Mouse (Mus musculus): Measurements from ENCODE around the gene Mefv. TPM values are rescaled to one million over a fixed set of nuclear protein-coding genes. Genes with fewer than 3 reads are reported as not detected.
"Not testable (repeated sequence)": the region's sequence is repeated elsewhere in the genome, so short reads cannot be mapped to it uniquely, and the experiment has no call there.

Mefv gene
- polyA plus RNA-seq, 1 experiment from 2014 or later = not detected

- H3K27me3 ChIP-seq (replicated peaks; ENCODE audit: control insufficient read depth, insufficient read depth, low read length) = no peaks in the 10 kb centered on the region
- no peak overlapping the region for H3K9ac ChIP-seq (replicated peaks; ENCODE audit: low read depth, low read length)
- no peaks in the 10 kb centered on the region for H3K9me3 ChIP-seq (ENCODE audit: control insufficient read depth, low read length)
- no peak overlapping the region for H3K4me2 ChIP-seq (ENCODE audit: low read length)
- H3K4me3 ChIP-seq (replicated peaks; ENCODE audit: low read length) = no peak overlapping the region
- no peak for ATAC-seq
- no peaks in the 10 kb centered on the region for H3K36me3 ChIP-seq (ENCODE audit: control insufficient read depth, insufficient read depth)
- no peaks in the 10 kb centered on the region for H3K4me1 ChIP-seq (replicated peaks; ENCODE audit: control insufficient read depth, insufficient read depth, low read length)
- WGBS = 87% methylated on average over 3 of the region's 3 CpGs
- H3K27ac ChIP-seq (ENCODE audit: low read length) = no peak overlapping the region
Observed at GRCm38 (mm10) chr16:3723231-3723630, 5.3 kb upstream of the Mefv start.

- WGBS = 95% methylated on average over 2 of the region's 2 CpGs
- H3K36me3 ChIP-seq (ENCODE audit: control insufficient read depth, insufficient read depth) = no peaks in the 10 kb centered on the region
Observed at GRCm38 (mm10) chr16:3714731-3715130, 3.2 kb downstream of the Mefv start.

GRCm38 (mm10) chr16:3706680-3707079 is 11.2 kb downstream of the Mefv start:
- no peak overlapping the region for H3K4me3 ChIP-seq (replicated peaks; ENCODE audit: low read length)
- H3K27ac ChIP-seq (ENCODE audit: low read length) = no peak overlapping the region
- H3K4me1 ChIP-seq (replicated peaks; ENCODE audit: control insufficient read depth, insufficient read depth, low read length) = no peaks in the 10 kb centered on the region
- no peak overlapping the region for H3K4me2 ChIP-seq (ENCODE audit: low read length)
- no peak for ATAC-seq
- no peaks in the 10 kb centered on the region for H3K27me3 ChIP-seq (replicated peaks; ENCODE audit: control insufficient read depth, insufficient read depth, low read length)
- 92% methylated on average over 6 of the region's 6 CpGs for WGBS
- H3K36me3 ChIP-seq (ENCODE audit: control insufficient read depth, insufficient read depth) = no peaks in the 10 kb centered on the region
- no peak overlapping the region for H3K9ac ChIP-seq (replicated peaks; ENCODE audit: low read depth, low read length)
- H3K9me3 ChIP-seq (ENCODE audit: control insufficient read depth, low read length) = no peaks in the 10 kb centered on the region

More at GRCm38 (mm10) chr16:3714731-3715130, 3.2 kb downstream of the Mefv start:
- H3K4me1 ChIP-seq (replicated peaks; ENCODE audit: control insufficient read depth, insufficient read depth, low read length) = no peaks in the 10 kb centered on the region
- no peaks in the 10 kb centered on the region for H3K9me3 ChIP-seq (ENCODE audit: control insufficient read depth, low read length)
- no peak overlapping the region for H3K4me3 ChIP-seq (replicated peaks; ENCODE audit: low read length)
- H3K9ac ChIP-seq (replicated peaks; ENCODE audit: low read depth, low read length) = no peak overlapping the region
- ATAC-seq = no peak
- no peak overlapping the region for H3K27ac ChIP-seq (ENCODE audit: low read length)
- no peaks in the 10 kb centered on the region for H3K27me3 ChIP-seq (replicated peaks; ENCODE audit: control insufficient read depth, insufficient read depth, low read length)
- H3K4me2 ChIP-seq (ENCODE audit: low read length) = no peak overlapping the region

- H3K36me3 ChIP-seq (ENCODE audit: control insufficient read depth, insufficient read depth) = no peaks in the 10 kb centered on the region
- H3K27me3 ChIP-seq (replicated peaks; ENCODE audit: control insufficient read depth, insufficient read depth, low read length) = no peaks in the 10 kb centered on the region
- no peak overlapping the region for H3K4me2 ChIP-seq (ENCODE audit: low read length)
- WGBS = 79% methylated on average over 1 of the region's 1 CpGs
- no peaks in the 10 kb centered on the region for H3K4me1 ChIP-seq (replicated peaks; ENCODE audit: control insufficient read depth, insufficient read depth, low read length)
- no peak overlapping the region for H3K27ac ChIP-seq (ENCODE audit: low read length)
- H3K4me3 ChIP-seq (replicated peaks; ENCODE audit: low read length) = no peak overlapping the region
- H3K9ac ChIP-seq (replicated peaks; ENCODE audit: low read depth, low read length) = no peak overlapping the region
- H3K9me3 ChIP-seq (ENCODE audit: control insufficient read depth, low read length) = no peaks in the 10 kb centered on the region
- ATAC-seq = no peak
Observed at GRCm38 (mm10) chr16:3700893-3701292, 17.0 kb downstream of the Mefv start.

- Histone ChIP-seq H3K9me3 (ENCODE audit: control insufficient read depth, low read length) (no peaks in the 10 kb centered on the region), H3K4me1 (replicated peaks; ENCODE audit: control insufficient read depth, insufficient read depth, low read length) (no peaks in the 10 kb centered on the region), H3K9ac (replicated peaks; ENCODE audit: low read depth, low read length) (no peak overlapping the region), H3K27me3 (replicated peaks; ENCODE audit: control insufficient read depth, insufficient read depth, low read length) (no peaks in the 10 kb centered on the region), H3K36me3 (ENCODE audit: control insufficient read depth, insufficient read depth) (no peaks in the 10 kb centered on the region), H3K4me3 (replicated peaks; ENCODE audit: low read length) (no peak overlapping the region), H3K4me2 (ENCODE audit: low read length) (no peak overlapping the region), H3K27ac (ENCODE audit: low read length) (no peak overlapping the region)
- no peak for ATAC-seq
- WGBS = 85% methylated on average over 8 of the region's 8 CpGs
Observed at GRCm38 (mm10) chr16:3699281-3699680, 18.6 kb downstream of the Mefv start.

- H3K27ac ChIP-seq (ENCODE audit: low read length); H3K4me2 ChIP-seq (ENCODE audit: low read length); H3K4me3 ChIP-seq (replicated peaks; ENCODE audit: low read length); H3K9me3 ChIP-seq (ENCODE audit: control insufficient read depth, low read length); H3K36me3 ChIP-seq (ENCODE audit: control insufficient read depth, insufficient read depth); ATAC-seq; H3K9ac ChIP-seq (replicated peaks; ENCODE audit: low read depth, low read length); H3K27me3 ChIP-seq (replicated peaks; ENCODE audit: control insufficient read depth, insufficient read depth, low read length); H3K4me1 ChIP-seq (replicated peaks; ENCODE audit: control insufficient read depth, insufficient read depth, low read length): not testable (repeated sequence)
- 64% methylated on average over 20 of the region's 20 CpGs for WGBS
Observed at GRCm38 (mm10) chr16:3689608-3690007, 28.3 kb downstream of the Mefv start.

Other genes starting within 250 kb of the Mefv start
- not detected in 2 replicates for gene Olfr161, start 127.1 kb downstream of the Mefv start, polyA plus RNA-seq (2015; fragmentation: Nextera tagmentation; extraction: Ambion mirVana)
- gene Zfp263, start 26.0 kb upstream of the Mefv start, polyA plus RNA-seq (2015; fragmentation: Nextera tagmentation; extraction: Ambion mirVana) = 57.1 and 67.6 TPM in 2 replicates
- gene Olfr15, start 112.8 kb upstream of the Mefv start, polyA plus RNA-seq (2015; fragmentation: Nextera tagmentation; extraction: Ambion mirVana) = 0.17 TPM in 1 of 2 replicates, not detected in the other
- 3.0 and 3.1 TPM in 2 replicates for gene Zfp174, start 129.2 kb upstream of the Mefv start, polyA plus RNA-seq (2015; fragmentation: Nextera tagmentation; extraction: Ambion mirVana)
- 87.6 and 89.4 TPM in 2 replicates for gene Naa60, start 154.3 kb upstream of the Mefv start, polyA plus RNA-seq (2015; fragmentation: Nextera tagmentation; extraction: Ambion mirVana)
- 14.0 and 17.5 TPM in 2 replicates for gene Zfp597, start 166.5 kb upstream of the Mefv start, polyA plus RNA-seq (2015; fragmentation: Nextera tagmentation; extraction: Ambion mirVana)
- gene Gm20695, start 166.6 kb upstream of the Mefv start, polyA plus RNA-seq (2015; fragmentation: Nextera tagmentation; extraction: Ambion mirVana) = 2.1 and 3.3 TPM in 2 replicates
- gene 1700037C18Rik, start 190.6 kb upstream of the Mefv start, polyA plus RNA-seq (2015; fragmentation: Nextera tagmentation; extraction: Ambion mirVana) = 12.0 and 13.4 TPM in 2 replicates
- gene Cluap1, start 190.7 kb upstream of the Mefv start, polyA plus RNA-seq (2015; fragmentation: Nextera tagmentation; extraction: Ambion mirVana) = 41.0 and 43.4 TPM in 2 replicates